Mouse (Mus musculus): ENCODE results near the gene Col6a1. TPM values are rescaled to one million over a fixed set of nuclear protein-coding genes. Genes with fewer than 3 reads are reported as not detected.

Gene Col6a1
- polyA plus RNA-seq (2015; fragmentation: Nextera tagmentation; extraction: Ambion mirVana), result 317 and 333 TPM in 2 replicates

GRCm38 (mm10) chr10:76725682-76726285, at the start of gene Col6a1:
Gene Col6a1, minus strand, starts transcription at chr10:76726168.

Other genes starting within 250 kb of the Col6a1 start
- gene Lss, start 194.6 kb downstream of the Col6a1 start, polyA plus RNA-seq (2015; fragmentation: Nextera tagmentation; extraction: Ambion mirVana), result 2.2 and 5.8 TPM in 2 replicates
- not detected in 2 replicates for gene Spatc1l, start 163.9 kb downstream of the Col6a1 start, polyA plus RNA-seq (2015; fragmentation: Nextera tagmentation; extraction: Ambion mirVana)
- 0.12 and 0.32 TPM in 2 replicates for gene Ftcd, start 150.5 kb downstream of the Col6a1 start, polyA plus RNA-seq (2015; fragmentation: Nextera tagmentation; extraction: Ambion mirVana)
- 237 and 284 TPM in 2 replicates for gene Col6a2, start 102.5 kb downstream of the Col6a1 start, polyA plus RNA-seq (2015; fragmentation: Nextera tagmentation; extraction: Ambion mirVana)
- gene Pcbp3, start 235.7 kb upstream of the Col6a1 start, polyA plus RNA-seq (2015; fragmentation: Nextera tagmentation; extraction: Ambion mirVana), result 7.0 and 7.2 TPM in 2 replicates